Mouse (Mus musculus) ES-E14 (cell line): ENCODE data around the gene Rbm25. TPM values are rescaled to one million over a fixed set of nuclear protein-coding genes. Genes with fewer than 3 reads are reported as not detected.

Experiments
- DNase-seq: peaks from one replicate; pipeline ENCODE4 v3.0.0-alpha.2; 2013; ENCODE audit warnings: low read depth, low spot score
- H3K27ac ChIP-seq: 2 replicates; pipeline ENCODE4 v1.5.1; 2012; ENCODE audit warnings: low read depth, mild to moderate bottlenecking, low read length, moderate library complexity, mixed read lengths; ENCODE audit not compliant: poor library complexity, insufficient read depth, severe bottlenecking
- H3K36me3 ChIP-seq: 2 replicates; pipeline ENCODE4 v1.6.1; 2012; ENCODE audit warnings: mild to moderate bottlenecking, low read length, moderate library complexity, mixed read lengths; ENCODE audit not compliant: control insufficient read depth, poor library complexity, insufficient read depth, severe bottlenecking
- H3K4me1 ChIP-seq, 2 experiments: fragments of 150-350 bp in 1 of 2; sonication (generic) in 1 of 2; 2 replicates each; pipeline ENCODE4 v1.6.1; 2012; ENCODE audit warnings: low read length in 2 of 2, mild to moderate bottlenecking in 1 of 2, mixed read lengths in 1 of 2; ENCODE audit not compliant: control insufficient read depth in 2 of 2, insufficient read depth in 2 of 2, poor library complexity in 1 of 2
- H3K4me3 ChIP-seq, 2 experiments: fragments of 150-350 bp in 1 of 2; sonication (generic) in 1 of 2; 2 replicates each; pipeline ENCODE4 v1.5.1; 2012; ENCODE audit warnings: low read length in 2 of 2, low read depth in 1 of 2, mild to moderate bottlenecking in 1 of 2, mixed read lengths in 1 of 2; ENCODE audit not compliant: insufficient read depth in 1 of 2, poor library complexity in 1 of 2, severe bottlenecking in 1 of 2
- H3K9ac ChIP-seq: 2 replicates; pipeline ENCODE4 v1.6.1; 2012; ENCODE audit warnings: low read depth, mild to moderate bottlenecking, low read length, mixed read lengths; ENCODE audit not compliant: poor library complexity, insufficient read depth, severe bottlenecking
- H3K9me3 ChIP-seq: fragments of 150-350 bp; sonication (generic); 2 replicates; pipeline ENCODE4 v1.6.1; 2012; ENCODE audit warnings: low read depth, mild to moderate bottlenecking, low read length; ENCODE audit not compliant: control insufficient read depth, insufficient read depth
- CHD2 ChIP-seq: IDR thresholded peaks from 2 replicates; pipeline ENCODE4 v1.6.1; 2014; ENCODE audit warnings: mild to moderate bottlenecking, low read depth, low read length, inconsistent platforms
- HCFC1 ChIP-seq: IDR thresholded peaks from 2 replicates; pipeline ENCODE4 v1.6.1; 2012; ENCODE audit warnings: low read length, inconsistent platforms, borderline replicate concordance; ENCODE audit not compliant: insufficient read depth
- MAFK ChIP-seq: IDR thresholded peaks from 2 replicates; pipeline ENCODE4 v1.6.1; 2014; ENCODE audit warnings: mild to moderate bottlenecking, low read depth, low read length, inconsistent platforms; ENCODE audit not compliant: insufficient read depth
- ZC3H11A ChIP-seq: IDR thresholded peaks from 2 replicates; pipeline ENCODE4 v1.6.1; 2012; ENCODE audit warnings: low read depth, mild to moderate bottlenecking, inconsistent platforms, low read length, borderline replicate concordance
- ZNF384 ChIP-seq: IDR thresholded peaks from 2 replicates; pipeline ENCODE4 v1.6.1; 2012; ENCODE audit warnings: low read depth, low read length, inconsistent platforms
- in situ Hi-C, 2 experiments: fragments of 600-800 bp; cut with MboI; formaldehyde crosslinking; loops; one replicate each; pipeline ENCODE4 v1.15.1; 2025; ENCODE audit warnings: low sequenced_read_pairs in 2 of 2, inconsistent platforms in 1 of 2; ENCODE audit not compliant: unreplicated experiment in 2 of 2
- total RNA-seq: library from RNA; depleted of rRNA; stranded (reverse); fragments of 300-350 nt; gene quantifications from 2 replicates; pipeline ENCODE4 v1.2.3, GENCODE M21; 2012

Rbm25 gene
- total RNA-seq, 1 experiment: 146 TPM

GRCm38 (mm10) chr12:83702796-83703195 is 71.8 kb downstream of the Rbm25 start:
- Histone ChIP-seq H3K27ac (no peak overlapping the region), H3K9ac (no peak overlapping the region), H3K4me1 (peaks cover 0 to 5% of the 10 kb centered on the region in 2 experiments; a peak in 1 of 4 replicates), H3K4me3 (no peak overlapping the region), H3K9me3 (no peaks in the 10 kb centered on the region), H3K36me3 (peaks cover 2% of the 10 kb centered on the region; the same call in 1 of the 2 replicates)
- in situ Hi-C loops: no loop called here
- DNase-seq: no peak
- TF ChIP-seq MAFK (no peak), ZNF384 (no peak), HCFC1 (no peak), CHD2 (no peak), ZC3H11A (no peak)

DNA sequence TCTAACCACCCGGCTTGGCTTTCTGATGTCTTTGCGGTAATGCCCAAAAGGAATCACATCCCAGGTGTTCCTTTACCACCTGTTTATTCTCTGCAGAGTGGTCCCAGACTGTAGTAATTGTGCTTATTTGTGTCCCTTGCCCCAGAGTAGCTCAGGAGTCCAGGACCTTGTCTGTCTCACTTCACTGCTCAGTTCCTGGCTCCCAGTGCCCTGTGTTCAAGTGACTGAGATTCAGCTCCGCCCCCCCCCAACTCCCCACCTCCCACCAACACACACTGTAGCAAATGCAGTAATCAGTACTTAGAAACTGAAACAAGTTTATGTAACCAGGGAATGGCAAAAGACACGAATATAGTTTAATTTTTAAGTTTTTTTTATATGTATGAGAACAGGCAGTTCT is 75.9 kb downstream of the Rbm25 start:
- Histone ChIP-seq H3K4me1 (peaks cover 0 to 2% of the 10 kb centered on the region in 2 experiments; a peak in 1 of 4 replicates), H3K4me3 (no peak overlapping the region), H3K36me3 (peaks cover under 1% of the 10 kb centered on the region; the same call in 1 of the 2 replicates), H3K9me3 (no peaks in the 10 kb centered on the region), H3K9ac (no peak overlapping the region; the same call in 1 of the 2 replicates), H3K27ac (no peak overlapping the region)
- TF ChIP-seq ZC3H11A (no peak), MAFK (no peak), CHD2 (no peak), HCFC1 (no peak), ZNF384 (no peak)
- in situ Hi-C loops: no loop called here
- DNase-seq: no peak

DNA sequence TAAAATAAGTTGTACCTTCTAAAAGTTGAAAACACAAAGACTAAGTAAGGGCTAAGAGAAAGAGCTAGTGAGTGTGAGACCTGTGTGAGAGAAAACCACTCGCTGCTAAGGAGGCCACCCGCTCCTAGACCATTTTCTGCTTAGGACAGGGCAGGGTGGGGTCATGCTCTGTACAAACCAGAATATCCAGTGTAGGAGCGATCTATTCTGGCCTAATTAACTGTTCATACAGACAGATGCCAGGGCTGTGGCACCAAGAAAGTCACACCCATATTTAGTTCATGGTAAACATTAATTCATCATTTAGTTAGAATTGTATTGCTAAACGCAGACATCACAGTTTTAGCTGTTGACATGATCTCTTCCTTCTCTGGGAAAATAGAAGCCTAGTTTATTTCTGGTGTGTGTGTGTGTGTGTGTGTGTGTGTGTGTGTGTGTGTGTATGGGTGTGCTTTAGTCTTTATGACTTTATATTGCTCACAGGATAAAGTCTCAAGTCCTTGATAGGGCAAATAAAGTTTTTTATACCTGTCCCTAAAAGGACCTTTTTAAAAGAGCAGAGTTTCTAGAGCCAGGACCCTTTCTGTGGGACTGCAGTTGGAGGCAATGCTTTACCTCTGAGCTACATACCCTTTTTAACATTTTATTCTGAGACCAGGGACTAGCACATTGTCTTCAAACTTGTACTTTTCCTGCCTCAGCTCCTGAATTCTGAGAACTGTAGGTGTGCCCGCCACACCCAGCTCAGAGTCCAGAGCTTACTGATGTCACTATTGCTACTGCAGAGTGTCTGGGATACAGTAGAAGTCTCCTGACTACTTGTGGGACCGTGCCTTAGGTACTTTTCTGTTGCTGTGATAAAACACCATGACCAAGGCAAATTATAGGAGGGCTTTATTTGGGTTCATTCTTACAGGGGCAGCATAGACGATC is 77.4 kb downstream of the Rbm25 start:
- H3K9ac ChIP-seq: no peak overlapping the region
- in situ Hi-C loops: no loop called here
- TF ChIP-seq ZNF384 (no peak), MAFK (no peak), HCFC1 (no peak), CHD2 (no peak), ZC3H11A (no peak)
- H3K9me3 ChIP-seq: no peaks in the 10 kb centered on the region
- H3K27ac ChIP-seq: no peak overlapping the region; the same call in 1 of the 2 replicates
- no peak for DNase-seq
- H3K4me1 ChIP-seq: peaks cover 0 to 2% of the 10 kb centered on the region in 2 experiments; a peak in 1 of 4 replicates
- H3K36me3 ChIP-seq: peaks cover 5% of the 10 kb centered on the region; the same call in 1 of the 2 replicates
- H3K4me3 ChIP-seq: no peak overlapping the region

DNA sequence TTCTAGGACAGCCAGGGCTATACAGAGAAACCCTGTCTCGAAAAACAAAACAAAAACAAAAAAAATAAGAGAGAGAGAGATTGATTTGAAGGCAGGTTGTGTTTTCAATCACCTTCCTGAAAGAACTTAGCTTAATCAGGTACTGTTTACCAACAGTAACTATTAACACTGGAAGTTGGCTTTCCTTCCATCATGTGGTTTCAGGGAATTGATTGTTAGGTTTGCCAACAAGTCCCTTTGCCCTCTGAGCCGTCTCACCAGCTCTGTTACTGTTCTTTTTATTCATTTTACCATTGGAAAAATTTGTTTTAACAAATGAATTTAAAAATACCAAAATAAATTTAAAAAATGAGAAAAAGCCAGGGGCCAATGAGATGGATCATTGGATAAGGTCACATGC is 78.9 kb downstream of the Rbm25 start:
- Histone ChIP-seq H3K9me3 (no peaks in the 10 kb centered on the region), H3K4me1 (0 out of 4 replicates have a peak, but pooled peaks cover 0 to 2% of the 10 kb centered on the region in 2 experiments), H3K36me3 (peaks cover 9% of the 10 kb centered on the region; the same call in 1 of the 2 replicates), H3K4me3 (no peak overlapping the region), H3K27ac (no peak overlapping the region), H3K9ac (no peak overlapping the region)
- in situ Hi-C loops: no loop called here
- no peak for TF ChIP-seq HCFC1
- TF ChIP-seq MAFK: no peak
- TF ChIP-seq ZC3H11A: no peak
- no peak for TF ChIP-seq ZNF384
- TF ChIP-seq CHD2: no peak
- no peak for DNase-seq
